Mouse (Mus musculus) C2C12 (cell line): ENCODE data around the gene Il17rc. TPM values are rescaled to one million over a fixed set of nuclear protein-coding genes. Genes with fewer than 3 reads are reported as not detected.

Experiments used
- H3K27me3 ChIP-seq: one replicate; pipeline ENCODE4 v1.6.1; 2011; ENCODE audit not compliant: control insufficient read depth, insufficient read depth, insufficient read length
- H3K36me3 ChIP-seq: one replicate; pipeline ENCODE4 v1.6.1; 2011; ENCODE audit not compliant: control insufficient read depth, insufficient read depth
- H3K4me3 ChIP-seq: one replicate; pipeline ENCODE4 v1.5.1; 2011; ENCODE audit warnings: mild to moderate bottlenecking, control low read depth; ENCODE audit not compliant: poor library complexity, insufficient read depth, severe bottlenecking
- H3K79me2 ChIP-seq: one replicate; pipeline ENCODE4 v1.6.1; 2011; ENCODE audit not compliant: control insufficient read depth, insufficient read depth
- H3K79me3 ChIP-seq: one replicate; pipeline ENCODE4 v1.6.1; 2011; ENCODE audit warnings: low read depth, control low read depth
- H3ac ChIP-seq: one replicate; pipeline ENCODE3; 2011; ENCODE audit warnings: low read depth; ENCODE audit not compliant: control insufficient read depth, insufficient read length
- CEBPB ChIP-seq: IDR thresholded peaks from one replicate; pipeline ENCODE4 v1.6.1; 2011; ENCODE audit warnings: low read depth, mild to moderate bottlenecking, control low read depth, moderate library complexity
- CTCF ChIP-seq: IDR thresholded peaks from one replicate; pipeline ENCODE4 v1.5.1; 2011; ENCODE audit not compliant: control insufficient read depth, insufficient read depth, insufficient read length
- FOSL1 ChIP-seq: IDR thresholded peaks from one replicate; pipeline ENCODE4 v1.8.0; 2011; ENCODE audit warnings: mild to moderate bottlenecking, low read length; ENCODE audit not compliant: poor library complexity, insufficient read depth, severe bottlenecking
- MAX ChIP-seq: IDR thresholded peaks from one replicate; pipeline ENCODE4 v1.6.1; 2011; ENCODE audit warnings: mild to moderate bottlenecking, control low read depth
- MYOD1 ChIP-seq: IDR thresholded peaks from one replicate; pipeline ENCODE4 v1.6.1; 2011; ENCODE audit warnings: low read depth; ENCODE audit not compliant: control insufficient read depth, insufficient read length
- MYOG ChIP-seq: IDR thresholded peaks from one replicate; pipeline ENCODE4 v1.6.1; 2011; ENCODE audit not compliant: control insufficient read depth, insufficient read length; ENCODE audit errors: extremely low read depth
- USF1 ChIP-seq: IDR thresholded peaks from one replicate; pipeline ENCODE4 v1.6.1; 2011; ENCODE audit warnings: low read depth, mild to moderate bottlenecking, control low read depth, moderate library complexity
- polyA plus RNA-seq: library from polyadenylated mRNA; unstranded; fragments of >200 nt; fragmentation: generic; extraction: Trizol; gene quantifications from one replicate; pipeline ENCODE4 v1.2.1, GENCODE M21; 2012; ENCODE audit warnings: missing spikeins

Il17rc gene
- polyA plus RNA-seq, 1 experiment, result 36.2 TPM

DNA sequence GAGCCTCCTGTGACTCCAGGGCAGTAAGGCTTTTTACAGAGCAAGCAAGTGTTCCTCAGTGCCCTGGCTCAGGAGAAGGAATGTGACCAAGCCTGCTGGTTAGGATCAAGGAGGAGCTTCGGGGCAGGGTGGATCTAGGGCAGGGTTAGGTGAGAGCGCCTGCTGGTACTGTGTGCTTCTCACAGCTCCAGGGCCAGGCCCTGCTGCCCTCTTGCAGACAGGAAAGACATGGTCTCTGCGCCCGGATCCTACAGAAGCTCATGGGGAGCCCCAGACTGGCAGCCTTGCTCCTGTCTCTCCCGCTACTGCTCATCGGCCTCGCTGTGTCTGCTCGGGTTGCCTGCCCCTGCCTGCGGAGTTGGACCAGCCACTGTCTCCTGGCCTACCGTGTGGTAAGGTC is 12.6 kb upstream of the Il17rc start:
- Histone ChIP-seq H3ac (no peak overlapping the region), H3K79me3 (no peaks in the 10 kb centered on the region), H3K4me3 (no peak overlapping the region), H3K36me3 (no peaks in the 10 kb centered on the region), H3K79me2 (no peaks in the 10 kb centered on the region), H3K27me3 (peaks cover 44% of the 10 kb centered on the region)
- TF ChIP-seq CTCF (no peak), MYOD1 (no peak), CEBPB (no peak), MYOG (no peak), MAX (no peak), FOSL1 (no peak), USF1 (no peak)

DNA sequence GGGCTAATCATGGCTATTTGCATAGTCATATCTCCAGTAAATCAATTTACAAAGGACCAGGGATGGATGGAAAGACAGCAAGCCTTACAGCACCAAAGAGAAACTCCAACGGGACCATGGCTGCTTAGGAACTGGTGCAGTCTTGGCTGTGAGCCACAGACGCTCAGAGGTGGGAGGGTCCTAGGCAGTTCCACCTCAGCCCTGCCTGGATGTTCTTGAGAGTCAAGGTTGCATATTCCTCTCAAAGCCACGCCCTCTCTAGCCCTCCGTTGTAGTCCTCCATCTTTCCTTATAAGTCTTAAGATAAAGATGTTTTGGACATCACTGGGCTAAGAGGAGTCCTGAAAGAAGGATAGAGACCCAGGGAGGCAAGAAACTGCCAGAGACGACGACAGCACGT is 7.2 kb upstream of the Il17rc start:
- H3ac ChIP-seq, result no peak overlapping the region
- peaks cover 34% of the 10 kb centered on the region for H3K27me3 ChIP-seq
- H3K4me3 ChIP-seq, result no peak overlapping the region
- no peak for TF ChIP-seq CTCF
- no peak for TF ChIP-seq USF1
- no peak for TF ChIP-seq FOSL1
- TF ChIP-seq CEBPB, result no peak
- no peak for TF ChIP-seq MAX
- no peak for TF ChIP-seq MYOD1
- TF ChIP-seq MYOG, result no peak
- H3K79me2 ChIP-seq, result no peaks in the 10 kb centered on the region
- H3K79me3 ChIP-seq, result no peaks in the 10 kb centered on the region
- no peaks in the 10 kb centered on the region for H3K36me3 ChIP-seq

DNA sequence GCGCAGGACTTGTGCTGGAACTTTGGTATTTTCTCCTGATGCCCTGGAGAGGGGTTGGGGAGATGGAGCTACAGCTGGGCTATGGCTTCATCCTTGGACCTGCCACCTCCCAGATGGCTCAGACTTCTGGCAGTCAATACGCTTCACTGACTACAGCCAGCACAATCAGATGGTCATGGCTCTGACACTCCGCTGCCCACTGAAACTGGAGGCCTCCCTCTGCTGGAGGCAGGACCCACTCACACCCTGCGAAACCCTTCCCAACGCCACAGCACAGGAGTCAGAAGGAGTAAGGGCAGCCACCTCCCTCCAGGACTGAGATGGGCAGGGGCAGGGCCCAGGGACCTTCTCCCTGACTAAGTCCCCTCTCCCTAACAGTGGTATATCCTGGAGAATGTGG is 5.6 kb upstream of the Il17rc start:
- H3K27me3 ChIP-seq, result peaks cover 23% of the 10 kb centered on the region
- no peak overlapping the region for H3ac ChIP-seq
- H3K36me3 ChIP-seq, result no peaks in the 10 kb centered on the region
- no peaks in the 10 kb centered on the region for H3K79me2 ChIP-seq
- H3K79me3 ChIP-seq, result no peaks in the 10 kb centered on the region
- no peak overlapping the region for H3K4me3 ChIP-seq
- no peak for TF ChIP-seq CTCF

DNA sequence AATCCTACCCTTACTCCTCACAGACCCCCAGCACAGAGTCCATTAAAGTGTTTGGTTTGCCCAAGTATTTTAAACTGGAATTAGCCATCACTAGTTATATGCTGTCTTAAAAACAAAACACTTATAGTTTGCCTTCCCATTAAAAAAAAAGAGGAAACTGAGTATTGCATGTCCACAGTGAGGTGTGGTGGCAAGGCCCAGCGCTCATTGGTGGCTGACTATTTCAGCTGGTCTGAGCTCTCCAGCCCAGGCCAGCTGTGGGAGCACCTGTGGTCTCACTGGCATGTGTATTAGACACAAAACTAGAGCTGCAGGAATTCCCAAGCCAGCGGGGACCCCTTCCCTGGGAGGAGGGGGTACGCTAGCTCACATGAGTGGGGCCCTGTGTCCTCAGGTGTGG is 2.7 kb upstream of the Il17rc start:
- H3K4me3 ChIP-seq, result no peak overlapping the region
- H3K27me3 ChIP-seq, result peaks cover 15% of the 10 kb centered on the region
- peaks cover 1% of the 10 kb centered on the region for H3K79me3 ChIP-seq
- H3K79me2 ChIP-seq, result no peaks in the 10 kb centered on the region
- H3ac ChIP-seq, result no peak overlapping the region
- H3K36me3 ChIP-seq, result no peaks in the 10 kb centered on the region
- TF ChIP-seq MAX (no peak), CTCF (no peak)

DNA sequence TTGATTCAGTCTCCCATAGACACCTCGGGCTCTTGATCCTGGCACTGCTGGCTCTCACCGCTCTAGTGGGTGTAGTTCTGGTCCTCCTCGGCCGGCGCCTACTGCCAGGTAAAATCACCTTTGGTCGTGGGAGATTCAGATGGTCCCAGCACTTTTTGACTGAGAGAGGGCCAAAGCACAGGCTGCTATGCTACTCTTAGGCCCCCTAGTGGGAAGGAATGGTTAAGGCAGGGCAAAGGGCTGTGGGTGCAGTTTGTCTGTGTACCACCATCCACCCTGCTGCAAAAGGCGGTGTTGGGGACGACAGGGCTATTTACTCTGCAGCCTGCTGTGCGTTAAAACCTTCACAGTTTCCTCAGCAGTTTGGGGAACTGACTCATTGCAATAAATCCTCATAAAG is 2.2 kb upstream of the Il17rc start:
- Histone ChIP-seq H3K79me3 (peaks cover 1% of the 10 kb centered on the region), H3K36me3 (no peaks in the 10 kb centered on the region), H3ac (no peak overlapping the region), H3K4me3 (no peak overlapping the region), H3K27me3 (peaks cover 13% of the 10 kb centered on the region), H3K79me2 (no peaks in the 10 kb centered on the region)
- no peak for TF ChIP-seq MAX
- no peak for TF ChIP-seq CEBPB
- no peak for TF ChIP-seq FOSL1
- peak; percentile 81 for TF ChIP-seq CTCF

DNA sequence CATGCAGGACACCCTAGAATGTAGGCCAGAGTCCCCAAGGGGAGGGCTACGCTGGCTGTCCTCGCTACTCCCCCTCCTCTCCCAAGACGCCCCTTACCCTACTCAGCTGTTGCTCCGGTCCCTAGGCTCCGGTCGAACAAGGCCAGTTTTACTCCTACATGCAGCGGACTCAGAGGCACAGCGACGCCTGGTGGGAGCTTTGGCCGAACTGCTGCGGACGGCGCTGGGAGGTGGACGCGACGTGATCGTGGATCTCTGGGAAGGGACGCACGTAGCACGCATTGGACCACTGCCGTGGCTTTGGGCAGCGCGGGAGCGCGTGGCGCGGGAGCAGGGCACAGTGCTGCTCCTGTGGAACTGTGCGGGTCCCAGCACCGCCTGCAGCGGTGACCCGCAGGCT is 1.8 kb upstream of the Il17rc start:
- H3K27me3 ChIP-seq, result peaks cover 9% of the 10 kb centered on the region
- TF ChIP-seq CEBPB (no peak), CTCF (peak; percentile 88)
- H3K79me2 ChIP-seq, result no peaks in the 10 kb centered on the region
- H3K4me3 ChIP-seq, result no peak overlapping the region
- H3K79me3 ChIP-seq, result peaks cover 1% of the 10 kb centered on the region
- no peaks in the 10 kb centered on the region for H3K36me3 ChIP-seq
- peak overlapping the region; percentile 9 for H3ac ChIP-seq

DNA sequence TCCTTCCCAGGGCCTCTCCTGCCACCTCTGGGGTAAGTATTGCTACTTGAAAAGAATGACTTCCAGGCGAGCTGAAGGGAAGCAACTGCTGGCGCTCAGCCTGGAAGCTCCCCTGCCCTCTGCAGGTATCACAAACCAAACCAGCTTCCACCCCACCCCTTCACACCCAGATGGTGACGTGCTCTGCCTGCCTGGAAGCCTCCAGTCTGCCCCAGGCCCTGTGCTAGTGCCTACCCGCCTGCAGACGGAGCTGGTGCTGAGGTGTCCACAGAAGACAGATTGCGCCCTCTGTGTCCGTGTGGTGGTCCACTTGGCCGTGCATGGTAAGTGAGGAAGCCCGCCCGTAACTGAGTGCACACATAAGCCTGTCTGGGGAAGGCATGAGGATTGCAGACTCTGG is 834 bp downstream of the Il17rc start:
- peak overlapping the region; percentile 39 for H3K4me3 ChIP-seq

More for the DNA sequence above, 834 bp downstream of the Il17rc start:
- Histone ChIP-seq H3K36me3 (no peaks in the 10 kb centered on the region), H3K79me3 (peaks cover 1% of the 10 kb centered on the region), H3K27me3 (no peaks in the 10 kb centered on the region), H3K79me2 (no peaks in the 10 kb centered on the region), H3ac (peak overlapping the region; percentile 59)
- no peak for TF ChIP-seq USF1
